Mouse (Mus musculus) ES-E14 (cell line): ENCODE measurements at regions not wholly inside any gene's neighbourhood (a gene's known extent, or its start where the extent isn't known, plus 50 kb on each side); places are given as distances from the start of the nearest gene placed in this dataset.

Experiments used
- CHD2 ChIP-seq: IDR thresholded peaks from 2 replicates; pipeline ENCODE4 v1.6.1; 2014; ENCODE audit warnings: mild to moderate bottlenecking, low read depth, low read length, inconsistent platforms
- HCFC1 ChIP-seq: IDR thresholded peaks from 2 replicates; pipeline ENCODE4 v1.6.1; 2012; ENCODE audit warnings: low read length, inconsistent platforms, borderline replicate concordance; ENCODE audit not compliant: insufficient read depth
- MAFK ChIP-seq: IDR thresholded peaks from 2 replicates; pipeline ENCODE4 v1.6.1; 2014; ENCODE audit warnings: mild to moderate bottlenecking, low read depth, low read length, inconsistent platforms; ENCODE audit not compliant: insufficient read depth
- ZNF384 ChIP-seq: IDR thresholded peaks from 2 replicates; pipeline ENCODE4 v1.6.1; 2012; ENCODE audit warnings: low read depth, low read length, inconsistent platforms

DNA sequence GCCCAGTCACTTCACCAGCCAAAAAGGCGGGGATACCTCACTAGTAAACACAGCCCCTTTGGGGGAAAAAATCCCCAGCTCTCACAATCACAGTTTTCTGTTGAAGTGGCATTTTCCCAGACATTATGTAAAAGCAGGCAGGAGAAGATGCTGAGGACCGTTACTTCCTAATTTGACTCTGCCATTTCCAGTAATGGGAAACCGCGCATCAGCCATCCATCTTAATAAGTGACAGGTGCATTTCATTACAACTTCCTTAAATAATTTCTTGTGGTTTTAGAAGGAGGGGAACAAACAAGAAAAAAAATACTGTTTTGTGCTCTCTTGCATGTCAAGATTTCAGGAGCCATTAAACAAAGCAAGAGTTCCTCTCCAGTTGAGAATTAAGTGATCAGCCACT, 70.2 kb upstream of the Alk start:
- TF ChIP-seq HCFC1, result no peak
- no peak for TF ChIP-seq CHD2
- no peak for TF ChIP-seq MAFK
- TF ChIP-seq ZNF384, result no peak
